Mouse (Mus musculus) megakaryocyte, adult 5-6 weeks (primary cell): ENCODE results near the gene Anxa2. TPM values are rescaled to one million over a fixed set of nuclear protein-coding genes. Genes with fewer than 3 reads are reported as not detected.
A peak's percentile ranks its signal among the peaks of the same experiment; 100 is the strongest.

Experiments used
- ATAC-seq: 2 replicates; pipeline ENCODE4 v1.8.0; 2016; ENCODE audit warnings: mild to moderate bottlenecking, inconsistent platforms; ENCODE audit not compliant: poor library complexity, severe bottlenecking
- total RNA-seq, 2 experiments: library from RNA; stranded (forward) in 1 of 2; stranded (reverse) in 1 of 2; fragments of 153-499, 151-499 nt in 1 of 2; fragments of 221-1000, 200-1000 nt in 1 of 2; gene quantifications; 2 replicates each; pipeline versions ENCODE4 v1.2.3 to v1.2.4; 2015 to 2017

The Anxa2 gene
- total RNA-seq (2015) (1,047 and 1,062 TPM in 2 replicates), total RNA-seq (2017) (654 and 695 TPM in 2 replicates)

GRCm38 (mm10) chr9:69453066-69453900 lies at the start of gene Anxa2:
Anxa2 (plus strand) TSS chr9:69453620.
- peak; percentile 83 for ATAC-seq

GRCm38 (mm10) chr9:69404671-69405070 lies 48.7 kb upstream of the Anxa2 start:
- no peak for ATAC-seq

GRCm38 (mm10) chr9:69419476-69419875 lies 33.9 kb upstream of the Anxa2 start:
- ATAC-seq, result no peak

GRCm38 (mm10) chr9:69430531-69430930 lies 22.9 kb upstream of the Anxa2 start:
- ATAC-seq, result no peak

- no peak for ATAC-seq
Observed at GRCm38 (mm10) chr9:69431863-69432555, 21.4 kb upstream of the Anxa2 start.

- ATAC-seq, result no peak
Observed at GRCm38 (mm10) chr9:69435194-69435593, 18.2 kb upstream of the Anxa2 start.

- no peak for ATAC-seq
Observed at GRCm38 (mm10) chr9:69435662-69436061, 17.8 kb upstream of the Anxa2 start.

- ATAC-seq, result peak; percentile 84
Observed at GRCm38 (mm10) chr9:69439805-69440357, 13.5 kb upstream of the Anxa2 start.

GRCm38 (mm10) chr9:69442471-69443038 lies 10.9 kb upstream of the Anxa2 start:
- peak; percentile 70 for ATAC-seq

- no peak for ATAC-seq
Observed at GRCm38 (mm10) chr9:69443203-69443602, 10.2 kb upstream of the Anxa2 start.

- no peak for ATAC-seq
Observed at GRCm38 (mm10) chr9:69448801-69449200, 4.6 kb upstream of the Anxa2 start.

- ATAC-seq, result no peak
Observed at GRCm38 (mm10) chr9:69450636-69451035, 2.8 kb upstream of the Anxa2 start.

- ATAC-seq, result no peak
Observed at GRCm38 (mm10) chr9:69451886-69452810, 1.3 kb upstream of the Anxa2 start.

- ATAC-seq, result peak; percentile 63
Observed at GRCm38 (mm10) chr9:69453901-69454666, 664 bp downstream of the Anxa2 start.

- no peak for ATAC-seq
Observed at GRCm38 (mm10) chr9:69454691-69455090, 1.3 kb downstream of the Anxa2 start.

- no peak for ATAC-seq
Observed at GRCm38 (mm10) chr9:69455391-69455790, 2.0 kb downstream of the Anxa2 start.

- ATAC-seq, result no peak
Observed at GRCm38 (mm10) chr9:69456406-69457075, 3.1 kb downstream of the Anxa2 start.

GRCm38 (mm10) chr9:69457143-69457542 lies 3.7 kb downstream of the Anxa2 start:
- no peak for ATAC-seq
